Mouse (Mus musculus): Measurements from ENCODE around the gene Npas2. TPM values are rescaled to one million over a fixed set of nuclear protein-coding genes. Genes with fewer than 3 reads are reported as not detected.
A peak's percentile ranks its signal among the peaks of the same experiment; 100 is the strongest.

The Npas2 gene
- polyA plus RNA-seq, 1 experiment, result 0.75 TPM

DNA sequence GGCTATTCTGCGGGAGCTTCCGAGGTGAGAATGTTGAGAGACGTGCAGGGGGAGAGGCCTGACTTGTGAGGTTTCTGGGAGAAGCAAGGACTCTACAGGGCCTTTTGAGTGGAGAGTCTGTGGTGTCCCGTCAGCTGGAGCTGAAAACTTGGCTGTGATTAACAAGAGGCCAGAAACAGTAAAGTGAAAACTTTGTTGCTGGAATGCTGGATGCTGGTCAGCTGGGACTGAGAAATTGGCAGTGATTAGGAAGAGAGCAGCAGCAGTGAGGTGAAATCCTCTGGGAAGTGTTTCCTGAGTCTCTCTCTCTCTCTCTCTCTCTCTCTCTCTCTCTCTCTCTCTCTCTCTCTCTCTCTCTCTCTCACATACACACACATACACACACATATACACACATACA is 148.3 kb downstream of the Npas2 start:
- Histone ChIP-seq H3K9me3 (replicated peaks; ENCODE audit: control insufficient read depth, insufficient read depth, low read length, poor library complexity, severe bottlenecking) (no peaks in the 10 kb centered on the region), H3K9ac (ENCODE audit: low read depth, poor library complexity, severe bottlenecking) (no peak overlapping the region), H3K27me3 (ENCODE audit: control insufficient read depth, insufficient read depth, low read length, poor library complexity, severe bottlenecking) (no peaks in the 10 kb centered on the region), H3K4me3 (ENCODE audit: low read depth, low read length) (no peak overlapping the region), H3K36me3 (ENCODE audit: control insufficient read depth, insufficient read depth, low read length, poor library complexity, severe bottlenecking) (no peaks in the 10 kb centered on the region), H3K4me1 (ENCODE audit: control insufficient read depth, insufficient read depth, low read length) (no peaks in the 10 kb centered on the region), H3K27ac (ENCODE audit: insufficient read depth, low read length) (no peak overlapping the region)
- TF ChIP-seq CTCF (IDR thresholded peaks at IDR 0.05; ENCODE audit: low read depth, low read length) (no peak), POLR2A (IDR thresholded peaks at IDR 0.05; ENCODE audit: insufficient read depth, low read length) (no peak), EP300 (IDR thresholded peaks at IDR 0.05; ENCODE audit: insufficient read depth, low read depth, low read length) (no peak)

DNA sequence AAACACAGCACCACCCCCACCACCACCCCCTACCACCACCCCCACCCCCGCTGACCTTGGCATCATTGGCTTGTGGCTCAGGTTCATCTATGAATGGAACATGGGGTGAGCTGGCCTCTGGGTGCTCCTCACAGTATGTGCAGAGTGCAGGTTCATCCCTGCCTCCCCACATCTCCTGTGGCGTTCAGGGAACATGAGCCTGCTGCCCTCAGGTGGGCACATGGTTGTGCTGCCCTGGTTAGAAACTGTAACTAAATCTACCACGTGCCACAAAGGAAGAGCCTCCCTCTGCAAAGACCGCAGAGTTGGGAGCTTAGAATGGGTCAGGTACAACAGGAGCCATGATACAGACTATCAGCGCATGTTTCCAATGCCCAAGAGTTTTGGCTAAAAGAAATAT is 149.7 kb downstream of the Npas2 start:
- Histone ChIP-seq H3K4me3 (ENCODE audit: low read depth, low read length) (no peak overlapping the region), H3K9me3 (replicated peaks; ENCODE audit: control insufficient read depth, insufficient read depth, low read length, poor library complexity, severe bottlenecking) (no peaks in the 10 kb centered on the region), H3K36me3 (ENCODE audit: control insufficient read depth, insufficient read depth, low read length, poor library complexity, severe bottlenecking) (no peaks in the 10 kb centered on the region), H3K4me1 (ENCODE audit: control insufficient read depth, insufficient read depth, low read length) (no peaks in the 10 kb centered on the region), H3K27ac (ENCODE audit: insufficient read depth, low read length) (no peak overlapping the region), H3K27me3 (ENCODE audit: control insufficient read depth, insufficient read depth, low read length, poor library complexity, severe bottlenecking) (no peaks in the 10 kb centered on the region), H3K9ac (ENCODE audit: low read depth, poor library complexity, severe bottlenecking) (no peak overlapping the region)
- TF ChIP-seq CTCF (IDR thresholded peaks at IDR 0.05; ENCODE audit: low read depth, low read length), result no peak
- no peak for TF ChIP-seq POLR2A (IDR thresholded peaks at IDR 0.05; ENCODE audit: insufficient read depth, low read length)
- no peak for TF ChIP-seq EP300 (IDR thresholded peaks at IDR 0.05; ENCODE audit: insufficient read depth, low read depth, low read length)

DNA sequence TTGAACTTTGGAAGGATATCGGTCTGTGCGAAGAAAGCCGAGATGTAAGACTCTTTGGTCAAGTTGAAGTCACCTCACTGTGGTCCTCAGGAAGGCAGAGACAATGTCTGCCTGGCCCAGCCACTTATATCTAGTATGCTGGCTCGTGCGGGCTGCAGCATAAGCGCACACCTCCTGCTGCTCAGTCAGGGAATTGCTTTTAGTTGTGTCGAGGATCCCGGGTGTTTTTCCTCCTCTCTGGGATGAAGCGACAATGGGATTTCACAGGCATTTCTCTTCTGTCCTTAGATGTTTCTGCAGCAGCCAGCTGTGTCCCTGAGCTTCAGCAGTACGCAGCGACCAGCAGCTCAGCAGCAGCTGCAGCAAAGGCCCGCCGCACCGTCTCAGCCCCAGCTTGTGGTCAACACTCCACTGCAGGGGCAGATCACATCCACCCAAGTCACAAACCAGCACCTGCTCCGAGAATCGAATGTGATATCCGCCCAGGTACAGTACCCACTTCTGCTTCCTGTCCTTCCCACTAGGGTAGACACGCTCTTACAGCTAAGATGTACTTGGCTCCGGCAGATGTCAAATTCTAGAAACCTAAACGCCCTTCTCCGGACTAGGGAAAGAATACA is 151.6 kb downstream of the Npas2 start:
- H3K27me3 ChIP-seq (ENCODE audit: control insufficient read depth, insufficient read depth, low read length, poor library complexity, severe bottlenecking), result no peaks in the 10 kb centered on the region
- no peak overlapping the region for H3K27ac ChIP-seq (ENCODE audit: insufficient read depth, low read length)
- no peaks in the 10 kb centered on the region for H3K36me3 ChIP-seq (ENCODE audit: control insufficient read depth, insufficient read depth, low read length, poor library complexity, severe bottlenecking)
- peak overlapping the region; percentile 25 for H3K4me3 ChIP-seq (ENCODE audit: low read depth, low read length)
- no peak overlapping the region for H3K9ac ChIP-seq (ENCODE audit: low read depth, poor library complexity, severe bottlenecking)
- H3K9me3 ChIP-seq (replicated peaks; ENCODE audit: control insufficient read depth, insufficient read depth, low read length, poor library complexity, severe bottlenecking), result no peaks in the 10 kb centered on the region
- peaks cover 2% of the 10 kb centered on the region for H3K4me1 ChIP-seq (ENCODE audit: control insufficient read depth, insufficient read depth, low read length)
- TF ChIP-seq CTCF (IDR thresholded peaks at IDR 0.05; ENCODE audit: low read depth, low read length) (peak; percentile 41), POLR2A (IDR thresholded peaks at IDR 0.05; ENCODE audit: insufficient read depth, low read length) (no peak)

DNA sequence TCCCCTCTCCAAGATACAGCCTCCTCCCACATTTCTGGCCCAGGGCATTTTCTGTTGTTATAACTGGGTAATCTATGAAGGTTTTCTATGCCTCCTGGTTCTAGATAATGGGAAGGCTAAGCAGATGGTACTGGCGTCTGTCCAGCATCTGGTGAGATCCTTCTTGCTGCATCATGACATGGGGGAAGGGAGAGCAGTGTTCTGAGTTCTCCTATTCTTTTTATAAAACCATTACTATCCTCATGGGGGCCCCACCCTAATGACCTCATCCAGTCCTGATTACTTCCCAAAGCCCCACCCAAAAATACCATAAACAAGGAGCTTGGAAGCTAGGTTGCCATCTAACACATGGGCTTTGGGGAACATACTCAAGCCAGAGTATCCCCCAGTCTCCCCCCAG is 155.5 kb downstream of the Npas2 start:
- Histone ChIP-seq H3K4me3 (ENCODE audit: low read depth, low read length) (no peak overlapping the region), H3K36me3 (ENCODE audit: control insufficient read depth, insufficient read depth, low read length, poor library complexity, severe bottlenecking) (no peaks in the 10 kb centered on the region), H3K9me3 (replicated peaks; ENCODE audit: control insufficient read depth, insufficient read depth, low read length, poor library complexity, severe bottlenecking) (no peaks in the 10 kb centered on the region), H3K4me1 (ENCODE audit: control insufficient read depth, insufficient read depth, low read length) (peaks cover 2% of the 10 kb centered on the region), H3K27ac (ENCODE audit: insufficient read depth, low read length) (no peak overlapping the region), H3K9ac (ENCODE audit: low read depth, poor library complexity, severe bottlenecking) (no peak overlapping the region), H3K27me3 (ENCODE audit: control insufficient read depth, insufficient read depth, low read length, poor library complexity, severe bottlenecking) (no peaks in the 10 kb centered on the region)
- TF ChIP-seq POLR2A (IDR thresholded peaks at IDR 0.05; ENCODE audit: insufficient read depth, low read length), result no peak
- no peak for TF ChIP-seq CTCF (IDR thresholded peaks at IDR 0.05; ENCODE audit: low read depth, low read length)
- no peak for TF ChIP-seq EP300 (IDR thresholded peaks at IDR 0.05; ENCODE audit: insufficient read depth, low read depth, low read length)

DNA sequence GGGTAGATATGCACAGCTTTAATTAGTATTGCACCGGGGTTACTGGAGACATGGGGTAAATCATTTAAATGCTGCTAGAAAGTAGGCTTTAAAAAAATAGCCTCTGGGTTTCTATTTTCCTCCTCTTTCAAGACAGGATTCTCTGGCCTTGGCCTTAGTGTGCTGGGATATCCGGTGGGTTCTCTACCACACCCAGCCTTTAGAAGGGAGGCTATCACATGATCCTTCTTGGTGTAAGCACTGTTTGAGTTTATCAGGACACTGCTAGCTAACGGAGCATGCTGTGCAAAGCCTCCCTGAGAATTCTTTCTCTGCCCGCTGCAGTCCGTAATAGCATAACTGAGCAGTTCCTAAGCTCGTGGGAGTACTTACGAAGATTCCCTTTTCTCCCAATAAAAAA is 155.9 kb downstream of the Npas2 start:
- Histone ChIP-seq H3K4me1 (ENCODE audit: control insufficient read depth, insufficient read depth, low read length) (peaks cover 2% of the 10 kb centered on the region), H3K27me3 (ENCODE audit: control insufficient read depth, insufficient read depth, low read length, poor library complexity, severe bottlenecking) (no peaks in the 10 kb centered on the region), H3K4me3 (ENCODE audit: low read depth, low read length) (no peak overlapping the region), H3K9me3 (replicated peaks; ENCODE audit: control insufficient read depth, insufficient read depth, low read length, poor library complexity, severe bottlenecking) (no peaks in the 10 kb centered on the region), H3K9ac (ENCODE audit: low read depth, poor library complexity, severe bottlenecking) (no peak overlapping the region), H3K36me3 (ENCODE audit: control insufficient read depth, insufficient read depth, low read length, poor library complexity, severe bottlenecking) (no peaks in the 10 kb centered on the region), H3K27ac (ENCODE audit: insufficient read depth, low read length) (no peak overlapping the region)
- TF ChIP-seq CTCF (IDR thresholded peaks at IDR 0.05; ENCODE audit: low read depth, low read length) (no peak), POLR2A (IDR thresholded peaks at IDR 0.05; ENCODE audit: insufficient read depth, low read length) (no peak), EP300 (IDR thresholded peaks at IDR 0.05; ENCODE audit: insufficient read depth, low read depth, low read length) (no peak)

DNA sequence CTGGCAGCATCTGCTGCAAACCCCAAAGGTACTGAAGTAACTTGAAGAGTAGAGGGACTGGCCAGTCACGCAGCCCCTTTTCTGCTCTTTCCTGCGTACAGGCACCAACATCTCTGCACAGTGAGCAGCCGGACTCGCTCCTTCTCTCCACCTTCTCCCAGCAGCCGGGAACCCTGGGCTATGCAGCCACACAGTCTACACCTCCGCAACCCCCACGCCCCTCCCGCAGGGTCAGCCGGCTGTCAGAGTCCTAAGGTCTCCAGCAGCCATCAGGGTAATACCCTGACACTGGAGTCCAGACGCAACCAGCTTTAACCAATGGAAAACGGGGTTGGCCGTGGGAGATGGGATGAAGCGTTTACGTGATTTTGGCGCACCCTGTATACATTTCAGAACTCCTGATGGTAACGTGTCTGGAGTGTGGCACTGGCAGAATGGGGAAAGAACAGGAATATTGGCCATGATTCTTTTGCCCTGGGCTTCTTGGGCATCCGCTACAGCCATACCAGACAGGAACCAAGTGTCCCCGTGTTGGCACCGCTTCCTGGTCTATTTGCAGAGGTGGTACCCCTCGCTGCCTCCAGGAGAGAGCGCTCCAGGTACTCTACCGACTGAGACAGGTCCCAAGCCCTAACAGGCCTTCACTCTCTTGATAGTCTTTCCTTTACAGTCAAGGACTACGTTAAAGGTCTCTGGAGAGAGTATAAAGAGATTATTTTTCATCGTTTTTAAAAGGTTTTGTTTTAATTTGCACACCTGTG is 168.4 kb downstream of the Npas2 start:
- Histone ChIP-seq H3K4me3 (ENCODE audit: low read depth, low read length) (peak overlapping the region; percentile 30), H3K9ac (ENCODE audit: low read depth, poor library complexity, severe bottlenecking) (0 out of 2 replicates have a peak overlapping the region, but pooled peaks have one; percentile 8), H3K36me3 (ENCODE audit: control insufficient read depth, insufficient read depth, low read length, poor library complexity, severe bottlenecking) (no peaks in the 10 kb centered on the region), H3K9me3 (replicated peaks; ENCODE audit: control insufficient read depth, insufficient read depth, low read length, poor library complexity, severe bottlenecking) (no peaks in the 10 kb centered on the region), H3K4me1 (ENCODE audit: control insufficient read depth, insufficient read depth, low read length) (no peaks in the 10 kb centered on the region), H3K27me3 (ENCODE audit: control insufficient read depth, insufficient read depth, low read length, poor library complexity, severe bottlenecking) (no peaks in the 10 kb centered on the region), H3K27ac (ENCODE audit: insufficient read depth, low read length) (no peak overlapping the region)
- TF ChIP-seq CTCF (IDR thresholded peaks at IDR 0.05; ENCODE audit: low read depth, low read length), result peak; percentile 45
- TF ChIP-seq POLR2A (IDR thresholded peaks at IDR 0.05; ENCODE audit: insufficient read depth, low read length), result no peak

Measured in ES-Bruce4 (cell line).